Mouse (Mus musculus) intestine, embryonic 14.5 days (tissue): Measurements from ENCODE around the gene Zfp113. TPM values are rescaled to one million over a fixed set of nuclear protein-coding genes. Genes with fewer than 3 reads are reported as not detected.
A peak's percentile ranks its signal among the peaks of the same experiment; 100 is the strongest.

Experiments
- ATAC-seq: fragments of 200-750 bp; cut with Nextera tagmentation; replicated peaks from 2 replicates; pipeline ENCODE4 v1.8.0; 2017; ENCODE audit warnings: low read depth, moderate number of reproducible peaks, moderate TSS enrichment, moderate library complexity; ENCODE audit not compliant: low FRiP score, low TSS enrichment
- DNase-seq: peaks from one replicate; pipeline ENCODE4 v3.0.0-alpha.2; 2018; ENCODE audit warnings: low spot score
- H3K27ac ChIP-seq: fragments of 300-500 bp; sonication (generic); 2 replicates; pipeline ENCODE4 v1.5.1; 2014; ENCODE audit warnings: low read depth, mild to moderate bottlenecking, control low read depth
- H3K27me3 ChIP-seq: fragments of 300-500 bp; sonication (generic); replicated peaks from 2 replicates; pipeline ENCODE4 v1.6.1; 2014; ENCODE audit warnings: low read length, control low read depth; ENCODE audit not compliant: control insufficient read depth, insufficient read depth
- H3K36me3 ChIP-seq: fragments of 300-500 bp; sonication (generic); 2 replicates; pipeline ENCODE4 v1.6.1; 2014; ENCODE audit warnings: low read length, control low read depth; ENCODE audit not compliant: control insufficient read depth, insufficient read depth
- H3K4me1 ChIP-seq: fragments of 300-500 bp; sonication (generic); replicated peaks from 2 replicates; pipeline ENCODE4 v1.6.1; 2014; ENCODE audit warnings: low read length, control low read depth, mixed read lengths; ENCODE audit not compliant: control insufficient read depth, insufficient read depth
- H3K4me2 ChIP-seq: fragments of 300-500 bp; sonication (generic); 2 replicates; pipeline ENCODE4 v1.6.1; 2014; ENCODE audit warnings: low read length
- H3K4me3 ChIP-seq: fragments of 300-500 bp; sonication (generic); 2 replicates; pipeline ENCODE4 v1.5.1; 2014; ENCODE audit warnings: low read depth, low read length, control low read depth, mixed read lengths
- H3K9ac ChIP-seq: fragments of 300-500 bp; sonication (generic); 2 replicates; pipeline ENCODE4 v1.6.1; 2014; ENCODE audit warnings: mild to moderate bottlenecking, low read length
- H3K9me3 ChIP-seq: fragments of 300-500 bp; sonication (generic); 2 replicates; pipeline ENCODE4 v1.6.1; 2016; ENCODE audit warnings: low read length, control low read depth; ENCODE audit not compliant: control insufficient read depth
- WGBS: fragments of 180-500 bp; shearing (Covaris S2); extraction: QIAGEN DNeasy Blood & Tissue Kit; methylation state at CpG from one replicate; pipeline ENCODE4 v1.1.7; 2014; 5-methylcytosine and 5-hydroxymethylcytosine counted together
- polyA plus RNA-seq: library from polyadenylated mRNA; unstranded; fragments of >200 nt; fragmentation: Nextera tagmentation; extraction: Ambion mirVana; gene quantifications from 2 replicates; pipeline ENCODE4 v1.2.1, GENCODE M21; 2014

The Zfp113 gene
- polyA plus RNA-seq: 14.5 and 15.1 TPM in 2 replicates

DNA sequence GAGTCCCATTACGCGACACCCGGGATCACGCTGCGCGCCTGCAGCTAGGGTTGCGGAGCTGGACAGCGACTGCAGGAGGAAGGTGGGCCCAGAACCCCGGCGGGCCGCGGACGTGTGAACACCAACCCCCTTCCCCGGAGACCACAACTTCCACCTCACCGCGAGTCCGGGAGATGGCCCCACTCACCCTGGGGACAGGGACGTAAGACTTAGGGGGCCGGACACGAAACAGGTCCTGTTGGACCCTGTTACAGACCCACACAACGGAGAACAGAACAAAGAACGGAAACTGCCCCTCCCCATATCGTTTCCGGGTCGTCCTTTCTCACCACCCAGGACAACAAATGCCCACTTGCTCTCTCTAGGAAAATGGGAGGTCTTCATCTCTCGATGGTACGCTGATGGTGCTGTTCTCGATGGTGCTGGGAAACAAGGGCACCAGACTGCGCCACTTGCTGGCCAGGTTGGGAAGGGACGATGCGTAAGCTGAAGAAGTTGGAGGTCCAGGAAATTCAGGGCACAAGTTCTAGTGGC is at the start of gene Zfp113:
TSS of gene Zfp113 (minus strand) at position 302 of the 534 bp plus-strand sequence.
- H3K9ac ChIP-seq: peak within 1 kb of the TSS; percentile 94
- H3K4me3 ChIP-seq: peak within 1 kb of the TSS; percentile 96
- H3K9me3 ChIP-seq: no peaks in the 10 kb centered on the region
- peaks cover 4% of the 10 kb centered on the region; the same call in 1 of the 2 replicates for H3K4me1 ChIP-seq
- H3K27me3 ChIP-seq: no peaks in the 10 kb centered on the region
- ATAC-seq: peak; percentile 97
- peak; percentile 95 for DNase-seq
- peak within 1 kb of the TSS; percentile 88 for H3K27ac ChIP-seq
- H3K36me3 ChIP-seq: peaks cover 24% of the 10 kb centered on the region
- under 1% methylated on average over 31 of the region's 31 CpGs for WGBS
- H3K4me2 ChIP-seq: peak within 1 kb of the TSS; percentile 79

DNA sequence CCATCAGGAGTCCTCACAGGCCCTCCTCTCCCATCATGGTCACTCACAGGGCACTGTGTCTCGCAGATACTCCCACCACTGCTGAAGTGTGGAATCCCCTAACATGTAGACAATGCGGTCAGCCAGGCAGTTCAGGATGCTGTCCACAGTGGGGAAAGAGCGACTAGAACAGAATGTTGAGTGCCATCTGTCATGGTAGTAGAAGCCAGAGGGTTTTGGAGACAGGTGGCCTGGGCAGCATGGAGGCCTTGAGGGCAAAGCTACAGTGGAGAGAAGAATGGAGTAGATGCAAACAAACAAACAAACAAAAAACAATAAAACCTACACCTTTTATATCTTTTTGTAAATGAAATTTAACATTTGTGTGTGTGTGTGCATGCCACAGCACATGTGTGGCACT is 46.5 kb upstream of the Zfp113 start:
- Histone ChIP-seq H3K4me2 (no peak overlapping the region), H3K4me1 (no peaks in the 10 kb centered on the region), H3K4me3 (no peak overlapping the region), H3K27ac (no peak overlapping the region), H3K27me3 (no peaks in the 10 kb centered on the region), H3K9me3 (no peaks in the 10 kb centered on the region), H3K9ac (no peak overlapping the region), H3K36me3 (no peaks in the 10 kb centered on the region)
- no peak for DNase-seq
- no peak for ATAC-seq
- WGBS: 80% methylated on average over 3 of the region's 3 CpGs

DNA sequence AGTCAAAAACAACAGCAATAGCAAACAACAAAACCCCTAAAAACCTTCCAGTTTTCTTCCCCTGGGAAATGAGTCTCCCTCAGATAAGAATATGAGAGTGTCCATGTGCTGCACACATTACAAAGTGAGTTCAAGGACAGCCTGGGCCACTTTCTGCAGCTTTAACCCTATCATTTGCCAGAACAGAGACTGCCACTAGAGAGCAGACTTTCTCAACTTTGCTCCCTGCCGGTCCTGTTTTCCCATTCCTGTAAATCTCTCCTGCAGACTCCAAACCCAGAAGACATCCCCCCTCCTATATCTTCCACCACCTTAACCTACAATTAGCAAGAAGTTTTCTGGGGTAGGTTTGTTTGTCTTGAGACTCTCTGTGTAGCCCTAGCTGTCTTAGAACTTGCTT is 44.0 kb upstream of the Zfp113 start:
- no peaks in the 10 kb centered on the region for H3K9me3 ChIP-seq
- DNase-seq (no peak), ATAC-seq (no peak)
- no peaks in the 10 kb centered on the region for H3K36me3 ChIP-seq
- no peak overlapping the region for H3K27ac ChIP-seq
- no peaks in the 10 kb centered on the region for H3K27me3 ChIP-seq
- no peak overlapping the region for H3K4me2 ChIP-seq
- no peaks in the 10 kb centered on the region for H3K4me1 ChIP-seq
- H3K9ac ChIP-seq: no peak overlapping the region
- 15% methylated on average over 1 of the region's 1 CpGs for WGBS
- no peak overlapping the region for H3K4me3 ChIP-seq

DNA sequence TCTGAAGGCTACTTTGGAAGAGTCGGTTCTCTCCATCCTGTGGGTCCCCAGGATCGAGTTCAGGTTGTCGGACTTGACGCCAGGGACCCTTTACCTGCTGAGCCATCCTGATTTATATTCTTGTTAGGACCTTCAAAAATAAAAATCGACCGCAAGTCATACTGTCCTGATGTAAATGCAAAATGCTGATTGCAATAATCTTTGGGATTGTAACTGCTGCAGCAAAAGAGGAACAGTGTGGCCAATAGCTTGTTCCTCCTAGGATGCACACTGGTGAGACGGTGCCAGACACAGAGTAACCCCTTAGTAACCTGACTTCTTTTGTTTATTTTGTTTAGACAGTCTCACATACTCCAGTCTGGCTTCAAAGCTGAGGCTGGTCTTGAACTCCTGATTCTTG is 39.9 kb upstream of the Zfp113 start:
- H3K9ac ChIP-seq: 0 out of 2 replicates have a peak overlapping the region, but pooled peaks have one; percentile 83
- peaks cover 19% of the 10 kb centered on the region for H3K36me3 ChIP-seq
- ATAC-seq: no peak
- 71% methylated on average over 7 of the region's 7 CpGs for WGBS
- DNase-seq: no peak
- peak overlapping the region; percentile 98 for H3K4me2 ChIP-seq
- H3K9me3 ChIP-seq: no peaks in the 10 kb centered on the region
- H3K4me1 ChIP-seq: no peaks in the 10 kb centered on the region
- no peak overlapping the region for H3K27ac ChIP-seq
- no peaks in the 10 kb centered on the region for H3K27me3 ChIP-seq
- H3K4me3 ChIP-seq: peak overlapping the region; percentile 76; the same call in 1 of the 2 replicates

DNA sequence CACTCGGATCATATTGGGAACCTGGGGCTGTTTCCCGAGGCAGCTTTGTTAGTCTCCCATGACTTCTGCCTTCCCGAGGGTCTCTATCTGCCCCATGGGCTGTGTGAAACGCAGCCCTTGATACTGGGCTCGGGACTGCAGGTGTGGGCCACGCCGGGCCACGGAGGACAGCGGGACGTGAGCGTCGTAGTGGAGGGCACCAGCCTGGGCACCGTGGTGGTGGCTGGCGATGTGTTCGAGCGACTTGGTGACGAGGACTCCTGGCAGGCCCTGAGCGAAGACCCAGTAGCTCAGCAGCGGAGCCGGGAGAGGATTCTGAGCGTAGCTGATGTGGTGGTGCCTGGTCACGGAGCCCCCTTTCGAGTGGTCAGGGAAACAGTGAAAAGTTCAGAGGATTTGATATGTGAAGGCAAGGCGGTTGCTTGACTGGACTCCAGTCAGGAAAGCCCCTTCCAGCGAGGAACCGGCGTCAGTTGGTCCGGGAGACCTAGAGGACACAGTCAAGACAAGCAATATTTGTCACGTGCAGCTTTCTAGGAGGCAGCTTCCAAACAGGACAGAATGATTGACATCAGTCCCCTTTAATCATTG is 39.3 kb upstream of the Zfp113 start:
- peak overlapping the region; percentile 82 for H3K27ac ChIP-seq
- H3K27me3 ChIP-seq: no peaks in the 10 kb centered on the region
- H3K4me3 ChIP-seq: peak overlapping the region; percentile 76
- ATAC-seq: peak; percentile 62
- WGBS: under 1% methylated on average over 29 of the region's 29 CpGs
- H3K4me1 ChIP-seq: no peaks in the 10 kb centered on the region
- H3K9me3 ChIP-seq: no peaks in the 10 kb centered on the region
- H3K36me3 ChIP-seq: peaks cover 19% of the 10 kb centered on the region
- H3K9ac ChIP-seq: peak overlapping the region; percentile 83
- DNase-seq: no peak
- peak overlapping the region; percentile 98 for H3K4me2 ChIP-seq

DNA sequence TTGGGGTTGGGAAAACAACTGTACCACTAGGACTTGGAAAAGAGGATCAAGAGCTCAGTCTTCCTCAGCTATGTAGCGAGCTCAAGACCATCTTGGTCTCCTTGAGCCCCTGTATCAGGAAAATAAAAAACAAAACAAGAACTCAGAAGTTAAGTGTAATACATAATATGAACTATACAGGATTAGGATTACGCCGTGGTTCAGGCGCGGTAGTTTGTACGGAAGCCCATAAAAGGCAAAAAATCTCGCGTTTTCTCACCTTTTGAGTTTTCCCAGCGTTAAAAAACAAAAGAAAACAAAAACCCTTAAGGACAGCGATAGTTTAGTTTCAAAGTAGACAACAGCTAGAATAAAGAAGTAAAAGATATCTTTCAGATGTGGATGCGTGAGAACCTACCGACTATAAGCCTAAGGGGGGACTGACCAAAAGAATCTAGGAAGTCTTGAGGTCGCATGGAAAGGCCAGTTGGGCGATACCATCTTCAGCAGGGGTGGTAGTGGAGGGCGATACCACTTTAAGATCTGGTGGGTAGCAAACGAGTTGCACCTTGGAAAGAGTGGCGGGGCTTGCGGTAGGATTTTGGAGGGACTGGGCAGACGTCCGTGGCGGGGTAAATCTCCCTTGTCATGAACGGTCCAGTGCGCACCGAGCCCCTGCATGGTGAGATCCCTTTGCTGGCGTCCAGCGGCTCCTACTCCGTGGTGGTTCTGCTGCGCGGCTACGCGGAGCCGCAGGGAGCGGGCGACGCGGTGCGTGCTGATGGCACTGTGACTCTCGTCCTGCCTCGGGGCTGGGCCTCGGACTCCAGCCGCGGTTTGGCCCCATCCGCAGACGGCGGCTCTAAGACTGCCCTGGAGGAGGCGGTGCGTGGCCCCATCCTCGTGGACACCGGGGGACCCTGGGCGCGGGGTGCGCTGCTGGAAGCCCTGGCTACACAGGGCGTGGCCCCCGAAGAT is 38.5 kb upstream of the Zfp113 start, which contains the start of gene Mblac1:
TSS of gene Mblac1 (plus strand) at position 544 of the 957 bp plus-strand sequence.
- DNase-seq: peak; percentile 94
- H3K9ac ChIP-seq: peak within 1 kb of the TSS; percentile 83
- 9% methylated on average over 54 of the region's 54 CpGs for WGBS
- H3K9me3 ChIP-seq: no peaks in the 10 kb centered on the region
- H3K27ac ChIP-seq: peak within 1 kb of the TSS; percentile 82
- peak; percentile 80 for ATAC-seq
- no peaks in the 10 kb centered on the region for H3K4me1 ChIP-seq
- peak within 1 kb of the TSS; percentile 98 for H3K4me2 ChIP-seq
- H3K4me3 ChIP-seq: peak within 1 kb of the TSS; percentile 76
- H3K36me3 ChIP-seq: peaks cover 24% of the 10 kb centered on the region
- H3K27me3 ChIP-seq: no peaks in the 10 kb centered on the region

DNA sequence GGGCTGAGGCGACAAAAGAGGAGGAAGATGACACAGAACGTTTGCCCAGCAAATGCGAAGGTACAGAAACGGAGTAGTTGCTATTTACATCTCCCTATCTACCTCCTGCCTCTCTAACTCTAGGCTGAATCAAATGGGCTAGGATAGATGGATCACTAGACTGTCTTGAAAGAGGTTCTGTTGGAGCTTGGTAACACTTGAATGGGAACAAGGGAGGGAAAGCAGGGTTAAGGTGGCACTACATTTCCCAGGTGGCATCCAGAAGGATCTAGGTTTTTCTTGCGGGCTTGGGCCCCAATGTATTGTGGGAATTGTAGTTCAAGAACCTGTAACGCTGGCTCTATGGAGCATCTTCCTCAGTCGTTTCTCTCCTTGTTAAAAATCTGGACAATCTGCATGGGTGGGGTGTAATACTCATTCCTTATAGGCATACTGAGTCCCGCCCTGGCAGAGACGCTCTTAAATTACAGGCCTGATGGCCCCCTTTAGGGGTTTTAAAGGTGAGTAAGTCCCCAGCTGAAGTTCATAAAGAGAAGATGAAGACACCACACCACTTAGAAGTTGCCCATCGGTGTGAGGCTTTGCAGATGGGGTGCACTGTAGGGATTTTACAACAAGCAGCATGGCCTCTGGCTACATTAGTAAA is 32.2 kb upstream of the Zfp113 start:
- peaks cover 32% of the 10 kb centered on the region for H3K36me3 ChIP-seq
- peak; percentile 83 for DNase-seq
- under 1% methylated on average over 10 of the region's 10 CpGs for WGBS
- no peaks in the 10 kb centered on the region for H3K27me3 ChIP-seq
- H3K4me1 ChIP-seq: peaks cover 12% of the 10 kb centered on the region
- H3K4me2 ChIP-seq: peak overlapping the region; percentile 83
- H3K9me3 ChIP-seq: no peaks in the 10 kb centered on the region
- ATAC-seq: peak; percentile 81
- H3K27ac ChIP-seq: peak overlapping the region; percentile 43; the same call in 1 of the 2 replicates
- peak overlapping the region; percentile 86 for H3K9ac ChIP-seq
- H3K4me3 ChIP-seq: peak overlapping the region; percentile 82
